Mouse (Mus musculus): ENCODE measurements around the gene Fam216a. TPM values are rescaled to one million over a fixed set of nuclear protein-coding genes. Genes with fewer than 3 reads are reported as not detected.
"Not testable (repeated sequence)": the region's sequence is repeated elsewhere in the genome, so short reads cannot be mapped to it uniquely, and the experiment has no call there.

Fam216a gene
- 10 to 100 TPM; 30.3 to 32.7 TPM for total RNA-seq (2021)
- long read RNA-seq, experiment 1, transcript Fam216a-201 (7 exons, 1,388 nt), result major isoform, 55 of 74 reads
- long read RNA-seq, experiment 1, partial matches to known transcripts, result 12 of 74 reads
- long read RNA-seq, experiment 1, other reads (novel, unspliced or antisense), result 7 of 74 reads
- long read RNA-seq, experiment 2, transcript Fam216a-201 (7 exons, 1,388 nt), result major isoform, 24 of 32 reads
- long read RNA-seq, experiment 2, partial matches to known transcripts, result 6 of 32 reads
- long read RNA-seq, experiment 2, other reads (novel, unspliced or antisense), result 2 of 32 reads

- peak; percentile 99 for DNase-seq
These were observed at the start of gene Fam216a for GRCm38 (mm10) chr5:122372192-122372769. Gene Fam216a (minus strand): TSS chr5:122372364.

- DNase-seq, result no peak
These were observed 49.3 kb upstream of the Fam216a start, which contains the start of gene Anapc7 for GRCm38 (mm10) chr5:122421271-122422068. Gene Anapc7 (plus strand): TSS chr5:122421693.

GRCm38 (mm10) chr5:122420676-122421075 lies 48.5 kb upstream of the Fam216a start:
- not testable (repeated sequence) for DNase-seq

- no peak for DNase-seq
These were observed 43.3 kb upstream of the Fam216a start for GRCm38 (mm10) chr5:122415465-122415864.

- DNase-seq, result no peak
These were observed 42.2 kb upstream of the Fam216a start for GRCm38 (mm10) chr5:122414351-122414750.

GRCm38 (mm10) chr5:122412826-122413225 lies 40.7 kb upstream of the Fam216a start:
- no peak for DNase-seq

- no peak for DNase-seq
These were observed 39.7 kb upstream of the Fam216a start for GRCm38 (mm10) chr5:122411892-122412291.

GRCm38 (mm10) chr5:122409692-122410645 lies 37.8 kb upstream of the Fam216a start:
- no peak for DNase-seq

- no peak for DNase-seq
These were observed 33.4 kb upstream of the Fam216a start for GRCm38 (mm10) chr5:122405537-122405936.

- no peak for DNase-seq
These were observed 31.2 kb upstream of the Fam216a start for GRCm38 (mm10) chr5:122403362-122403761.

- DNase-seq, result no peak
These were observed 30.6 kb upstream of the Fam216a start for GRCm38 (mm10) chr5:122402772-122403171.

- DNase-seq, result no peak
These were observed 30.0 kb upstream of the Fam216a start for GRCm38 (mm10) chr5:122402160-122402559.

- peak; percentile 85 for DNase-seq
These were observed 29.1 kb upstream of the Fam216a start for GRCm38 (mm10) chr5:122401303-122401640.

GRCm38 (mm10) chr5:122400628-122401302 lies 28.6 kb upstream of the Fam216a start:
- peak; percentile 80 for DNase-seq

GRCm38 (mm10) chr5:122399871-122400270 lies 27.7 kb upstream of the Fam216a start:
- DNase-seq, result no peak

GRCm38 (mm10) chr5:122397495-122397894 lies 25.3 kb upstream of the Fam216a start:
- no peak for DNase-seq

GRCm38 (mm10) chr5:122396791-122397190 lies 24.6 kb upstream of the Fam216a start:
- peak; percentile 41 for DNase-seq

GRCm38 (mm10) chr5:122393887-122394286 lies 21.7 kb upstream of the Fam216a start:
- DNase-seq, result peak; percentile 87

GRCm38 (mm10) chr5:122392227-122393004 lies 20.3 kb upstream of the Fam216a start:
- peak; percentile 37 for DNase-seq

- DNase-seq, result peak; percentile 95
These were observed 19.6 kb upstream of the Fam216a start, which contains the start of gene Arpc3 for GRCm38 (mm10) chr5:122391786-122392180. Gene Arpc3 (plus strand): TSS chr5:122391878.

All from adrenal gland, postnatal 10 days (tissue).